Mouse (Mus musculus): Measurements from ENCODE around the gene Abtb2. TPM values are rescaled to one million over a fixed set of nuclear protein-coding genes. Genes with fewer than 3 reads are reported as not detected.
"Not testable (repeated sequence)": the region's sequence is repeated elsewhere in the genome, so short reads cannot be mapped to it uniquely, and the experiment has no call there.

Abtb2 gene
- total RNA-seq (2014; fragmentation: Nextera tagmentation) (0.32 TPM in 1 of 2 replicates, not detected in the other), total RNA-seq (2017) (0.30 and 0.41 TPM in 2 replicates)

DNA sequence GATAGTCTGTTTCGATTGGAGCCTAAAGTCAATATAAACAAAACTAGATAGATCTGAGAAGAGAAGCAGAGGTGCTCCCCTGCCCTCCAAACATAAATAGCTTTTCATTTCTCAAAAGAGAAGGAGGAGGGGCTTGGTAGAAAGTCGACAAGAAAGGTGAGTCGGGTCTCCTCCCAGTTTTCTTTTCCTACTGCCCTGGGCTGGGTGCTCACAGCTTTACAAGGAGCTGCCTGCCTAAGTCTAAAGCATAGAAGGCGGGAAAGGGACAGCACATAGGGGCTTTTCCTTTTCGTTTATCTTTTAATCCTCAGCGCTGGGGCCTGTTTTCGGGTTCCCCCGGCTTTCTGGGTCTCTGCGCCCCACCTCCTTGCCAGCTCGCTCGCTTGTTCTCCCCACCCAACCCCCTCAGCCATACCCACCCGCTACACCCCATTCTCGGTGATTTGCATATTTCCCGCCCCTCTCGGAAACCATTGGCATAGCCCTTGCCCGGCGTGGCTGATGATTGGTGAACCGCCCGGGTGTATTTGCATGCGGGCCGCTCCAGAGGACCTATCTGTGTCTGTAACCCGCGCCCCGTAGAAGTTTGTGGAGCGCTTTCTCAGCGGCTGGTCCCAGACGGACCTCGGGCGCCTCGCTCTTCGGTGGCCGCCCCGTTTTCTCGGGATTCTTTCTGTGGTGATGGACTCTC lies at the start of gene Abtb2:
Abtb2 (plus strand) TSS at position 579 of the 691 bp plus-strand sequence.
- peak; percentile 93 for ATAC-seq (replicated peaks; ENCODE audit: poor library complexity, severe bottlenecking)

DNA sequence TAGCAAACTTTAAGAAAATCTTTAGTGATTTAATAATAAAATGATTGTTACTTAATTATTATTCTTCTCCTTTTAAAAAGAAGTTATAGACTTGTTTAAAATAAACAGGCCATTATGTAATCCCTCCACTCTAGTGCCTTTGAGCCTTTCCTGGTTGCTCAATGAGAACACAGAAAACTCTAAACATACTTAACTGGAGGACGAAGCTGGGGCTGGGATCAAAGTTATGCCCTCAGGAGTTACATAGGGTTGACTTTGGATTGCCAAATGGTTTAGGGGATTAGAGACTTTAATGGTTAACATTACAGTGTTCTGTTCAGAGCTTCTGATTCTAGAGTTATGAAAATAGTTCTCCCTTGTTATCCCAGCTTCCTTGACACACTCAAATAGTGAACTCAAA lies 49.6 kb upstream of the Abtb2 start:
- no peak for ATAC-seq (replicated peaks; ENCODE audit: poor library complexity, severe bottlenecking)

- ATAC-seq (replicated peaks; ENCODE audit: poor library complexity, severe bottlenecking) = no peak
Measured at GRCm38 (mm10) chr2:103525596-103525995, 40.5 kb upstream of the Abtb2 start.

GRCm38 (mm10) chr2:103547132-103547531 lies 19.0 kb upstream of the Abtb2 start:
- peak; percentile 91 for ATAC-seq (replicated peaks; ENCODE audit: poor library complexity, severe bottlenecking)

- not testable (repeated sequence) for ATAC-seq (replicated peaks; ENCODE audit: poor library complexity, severe bottlenecking)
Measured at GRCm38 (mm10) chr2:103550301-103550700, 15.8 kb upstream of the Abtb2 start.

DNA sequence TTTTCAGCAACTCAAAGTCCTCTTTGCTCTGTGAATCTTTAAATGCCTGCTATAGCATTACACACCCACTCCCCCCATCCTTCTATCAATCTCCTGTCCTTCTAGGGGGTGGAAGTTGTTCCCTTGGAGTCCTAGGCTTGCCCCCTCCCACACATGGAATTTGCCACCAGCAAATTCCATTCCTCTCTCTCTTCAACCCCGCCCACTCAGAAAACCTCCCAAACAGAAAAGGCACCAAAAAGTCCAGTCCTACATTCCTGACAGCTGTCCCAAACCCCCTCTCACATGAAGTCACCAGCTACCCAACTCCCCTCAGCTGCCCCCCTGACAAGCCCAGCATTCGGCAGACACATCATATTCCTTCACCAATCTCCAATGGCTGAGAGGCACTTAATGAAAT lies 12.1 kb upstream of the Abtb2 start:
- ATAC-seq (replicated peaks; ENCODE audit: poor library complexity, severe bottlenecking) = no peak

DNA sequence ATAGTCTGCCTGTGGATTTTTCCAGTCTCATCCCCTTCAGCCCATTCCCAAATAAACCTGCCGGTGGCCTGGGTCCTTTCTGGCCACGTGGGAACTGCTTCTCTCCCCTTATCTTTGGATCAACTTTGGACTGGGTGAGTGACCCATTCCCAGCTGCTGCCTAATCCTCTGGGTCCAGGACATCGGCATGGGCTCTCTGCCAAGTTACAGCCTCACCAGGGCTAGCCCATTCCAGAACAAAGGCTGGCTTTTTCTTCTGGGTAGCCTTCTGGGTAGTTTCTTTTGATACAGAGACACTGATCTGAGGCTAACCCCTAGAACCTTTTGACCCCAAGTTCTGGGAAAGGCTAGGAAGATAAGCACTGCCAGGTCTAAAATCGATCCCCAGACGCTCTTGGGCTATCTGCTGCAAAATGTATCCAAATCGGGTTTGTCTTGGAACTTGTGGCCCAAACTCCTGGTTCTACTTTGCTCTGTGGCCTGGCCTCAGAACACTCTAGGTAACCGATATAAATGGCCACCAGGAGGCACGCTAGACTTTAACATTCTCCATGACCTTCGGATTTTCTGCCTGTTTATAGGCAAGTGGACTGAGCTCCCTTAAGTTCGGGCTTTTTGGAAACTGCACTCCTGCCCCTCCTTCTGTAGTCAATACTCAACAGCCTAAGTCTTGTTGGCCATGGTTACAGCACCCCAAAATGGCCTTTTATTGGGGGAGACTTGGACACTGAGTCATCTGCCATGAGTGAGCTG lies 9.8 kb upstream of the Abtb2 start:
- ATAC-seq (replicated peaks; ENCODE audit: poor library complexity, severe bottlenecking) = no peak

DNA sequence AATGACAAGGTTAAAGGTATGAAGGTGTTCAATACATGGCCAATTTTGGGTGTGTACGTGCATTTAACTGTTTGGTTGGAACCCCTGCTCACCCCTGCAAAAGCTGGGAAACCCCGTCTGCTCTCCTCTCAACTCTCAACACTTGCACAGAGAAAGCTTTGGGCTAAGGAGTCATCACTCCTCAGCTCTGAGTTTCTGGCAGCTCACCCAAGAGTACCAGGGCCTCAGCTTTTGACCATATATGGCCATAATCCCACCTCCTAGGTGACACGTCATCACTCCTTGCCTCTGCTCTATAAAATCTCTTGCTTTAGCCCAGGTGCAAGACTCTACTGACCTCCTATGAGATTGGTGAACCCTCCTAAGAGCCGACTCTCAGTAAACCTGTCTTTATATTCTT lies 5.2 kb upstream of the Abtb2 start:
- ATAC-seq (replicated peaks; ENCODE audit: poor library complexity, severe bottlenecking) = no peak

- ATAC-seq (replicated peaks; ENCODE audit: poor library complexity, severe bottlenecking) = no peak
Measured at GRCm38 (mm10) chr2:103564427-103565023, 1.6 kb upstream of the Abtb2 start.

DNA sequence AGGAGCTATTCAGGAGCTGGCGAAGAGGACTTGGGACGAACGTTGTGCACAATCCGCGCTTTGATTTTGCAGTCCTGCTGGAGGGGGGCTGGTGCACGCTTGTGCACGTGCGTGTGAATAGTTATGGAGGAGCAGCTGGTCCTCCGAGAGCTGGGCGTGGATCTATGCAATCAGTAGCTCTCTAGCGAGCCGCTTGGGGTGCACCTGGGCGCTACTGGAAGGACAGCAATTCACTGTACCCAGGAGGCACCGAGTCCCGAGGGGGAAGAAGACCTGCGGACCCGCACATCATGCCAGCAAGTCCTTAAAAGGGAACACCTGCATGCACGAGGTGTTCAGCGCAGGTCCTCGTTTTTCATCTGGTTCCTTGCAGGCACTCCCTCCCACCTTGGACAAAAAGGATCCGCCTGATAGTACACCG lies 929 bp upstream of the Abtb2 start:
- ATAC-seq (replicated peaks; ENCODE audit: poor library complexity, severe bottlenecking) = peak; percentile 13

- no peak for ATAC-seq (replicated peaks; ENCODE audit: poor library complexity, severe bottlenecking)
Measured at GRCm38 (mm10) chr2:103566423-103566712, 258 bp downstream of the Abtb2 start.

DNA sequence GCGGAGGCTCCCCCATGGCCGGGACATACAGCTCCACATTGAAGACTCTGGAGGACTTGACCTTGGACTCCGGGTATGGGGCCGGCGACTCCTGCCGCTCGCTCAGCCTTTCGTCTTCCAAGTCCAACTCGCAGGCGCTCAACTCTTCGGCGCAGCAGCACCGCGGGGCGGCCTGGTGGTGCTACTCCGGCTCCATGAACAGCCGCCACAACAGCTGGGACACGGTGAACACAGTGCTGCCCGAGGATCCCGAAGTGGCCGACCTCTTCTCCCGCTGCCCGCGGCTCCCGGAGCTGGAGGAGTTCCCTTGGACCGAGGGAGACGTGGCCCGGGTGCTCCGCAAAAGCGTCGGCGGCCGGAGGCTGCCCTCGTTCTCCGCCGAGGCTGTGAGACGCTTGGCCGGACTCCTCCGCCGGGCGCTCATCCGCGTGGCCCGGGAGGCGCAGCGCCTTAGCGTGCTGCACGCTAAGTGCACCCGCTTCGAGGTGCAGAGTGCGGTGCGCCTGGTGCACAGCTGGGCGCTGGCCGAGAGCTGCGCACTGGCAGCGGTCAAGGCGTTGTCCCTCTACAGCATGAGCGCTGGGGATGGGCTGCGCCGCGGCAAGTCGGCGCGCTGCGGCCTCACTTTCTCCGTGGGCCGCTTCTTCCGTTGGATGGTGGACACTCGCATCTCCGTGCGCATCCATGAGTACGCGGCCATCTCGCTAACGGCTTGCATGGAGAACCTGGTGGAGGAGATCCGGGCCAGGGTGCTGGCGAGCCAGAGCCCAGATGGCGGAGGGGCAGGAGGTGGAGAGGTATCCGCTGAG lies 807 bp downstream of the Abtb2 start:
- peak; percentile 35 for ATAC-seq (replicated peaks; ENCODE audit: poor library complexity, severe bottlenecking)

- no peak for ATAC-seq (replicated peaks; ENCODE audit: poor library complexity, severe bottlenecking)
Measured at GRCm38 (mm10) chr2:103568161-103568560, 2.1 kb downstream of the Abtb2 start.

- no peak for ATAC-seq (replicated peaks; ENCODE audit: poor library complexity, severe bottlenecking)
Measured at GRCm38 (mm10) chr2:103569716-103570115, 3.6 kb downstream of the Abtb2 start.

- no peak for ATAC-seq (replicated peaks; ENCODE audit: poor library complexity, severe bottlenecking)
Measured at GRCm38 (mm10) chr2:103572354-103572753, 6.2 kb downstream of the Abtb2 start.

DNA sequence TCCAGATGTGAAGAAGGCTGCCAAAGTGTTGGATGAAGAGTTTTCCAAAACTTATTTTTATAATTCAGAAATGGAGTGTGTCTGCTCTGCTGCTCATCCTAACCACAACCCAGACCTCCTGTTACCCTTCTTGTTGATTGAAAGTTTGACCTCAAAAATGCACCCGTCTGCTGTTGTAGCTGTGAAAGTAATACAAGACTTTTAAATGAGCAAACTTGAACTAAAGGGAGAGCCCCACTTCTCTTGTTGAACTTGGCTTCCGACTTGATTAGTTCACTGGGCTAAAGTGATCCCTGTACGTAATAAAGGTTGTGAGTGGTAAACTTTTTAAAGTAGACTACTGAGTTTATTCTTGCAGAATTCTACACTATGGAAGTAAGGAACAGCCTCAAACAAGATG lies 10.3 kb downstream of the Abtb2 start:
- no peak for ATAC-seq (replicated peaks; ENCODE audit: poor library complexity, severe bottlenecking)

DNA sequence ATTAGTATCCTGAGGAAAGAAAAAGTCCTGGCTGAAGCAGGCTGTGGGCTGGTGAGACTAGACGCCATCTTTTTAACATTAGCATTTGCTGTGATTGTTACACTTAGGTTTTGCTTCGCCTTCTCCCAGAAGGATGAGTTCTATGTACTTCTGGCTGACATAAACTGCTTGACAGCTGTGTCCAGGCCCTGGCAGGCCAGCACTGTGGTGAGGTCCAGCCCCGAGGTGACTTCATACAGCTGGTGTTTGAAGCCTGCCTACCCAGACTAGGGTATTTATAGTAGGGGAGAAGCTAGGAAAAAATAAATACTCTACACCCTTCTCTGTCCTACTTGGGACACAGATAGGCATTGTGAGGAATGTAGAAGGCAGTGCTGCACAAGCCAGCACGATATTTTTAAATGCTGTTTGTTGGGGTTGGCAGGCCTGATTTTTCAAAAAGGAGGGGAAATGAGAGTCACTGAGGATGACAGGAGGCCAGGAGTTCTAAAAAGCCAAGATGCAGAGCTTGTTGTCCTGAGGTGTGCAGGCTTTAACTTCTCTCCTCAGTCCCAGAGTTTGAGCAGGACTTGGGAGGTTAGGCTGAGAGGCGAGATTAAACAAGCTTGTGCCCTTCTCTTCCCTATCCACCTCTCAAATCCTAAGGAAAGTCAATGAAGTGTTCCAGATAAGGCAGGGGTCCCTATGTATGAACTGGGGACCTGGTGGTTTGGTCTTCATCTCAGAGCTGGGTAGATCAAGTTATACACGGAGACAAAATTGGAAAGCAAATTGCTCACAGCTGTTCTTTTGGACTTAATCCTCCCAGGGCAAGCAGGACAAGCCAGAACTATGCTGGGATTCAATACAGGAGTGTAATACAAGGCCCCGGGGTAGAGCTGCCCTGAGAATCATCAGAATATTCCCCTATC lies 11.9 kb downstream of the Abtb2 start:
- no peak for ATAC-seq (replicated peaks; ENCODE audit: poor library complexity, severe bottlenecking)

DNA sequence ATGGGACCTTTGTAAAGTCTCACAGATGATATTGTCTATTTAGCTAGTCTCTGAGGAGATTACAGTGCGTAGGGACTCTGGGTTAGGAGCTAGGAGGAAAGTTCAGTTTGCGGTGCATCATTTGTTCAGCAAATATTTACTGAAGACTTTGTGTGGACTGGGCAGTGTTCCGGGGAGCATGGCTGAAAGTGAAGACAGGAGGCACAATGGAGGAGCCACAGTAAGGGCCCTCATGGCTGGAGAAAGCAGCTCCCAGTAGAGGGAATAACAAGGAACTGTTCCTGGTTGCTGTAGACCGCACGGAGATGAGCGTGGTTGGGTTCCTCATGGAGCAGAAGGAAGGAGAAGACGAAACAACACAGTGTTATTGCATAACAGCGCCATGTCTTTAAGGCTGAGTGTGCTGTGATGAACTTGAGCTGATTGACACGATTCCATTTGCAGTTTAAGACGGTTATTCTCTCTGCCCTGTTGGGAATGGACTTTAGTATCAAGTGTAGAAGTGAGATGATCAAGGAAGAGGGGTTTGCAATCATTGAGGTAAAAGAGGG lies 12.6 kb downstream of the Abtb2 start:
- peak; percentile 68 for ATAC-seq (replicated peaks; ENCODE audit: poor library complexity, severe bottlenecking)

GRCm38 (mm10) chr2:103580756-103581155 lies 14.6 kb downstream of the Abtb2 start:
- ATAC-seq (replicated peaks; ENCODE audit: poor library complexity, severe bottlenecking) = no peak
